Mouse (Mus musculus): ENCODE measurements around the gene Dnaaf3. TPM values are rescaled to one million over a fixed set of nuclear protein-coding genes. Genes with fewer than 3 reads are reported as not detected.
"Not testable (repeated sequence)": the region's sequence is repeated elsewhere in the genome, so short reads cannot be mapped to it uniquely, and the experiment has no call there.

The Dnaaf3 gene
- polyA plus RNA-seq (2012; rRNA removed) = 1.4 and 1.6 TPM in 2 replicates

DNA sequence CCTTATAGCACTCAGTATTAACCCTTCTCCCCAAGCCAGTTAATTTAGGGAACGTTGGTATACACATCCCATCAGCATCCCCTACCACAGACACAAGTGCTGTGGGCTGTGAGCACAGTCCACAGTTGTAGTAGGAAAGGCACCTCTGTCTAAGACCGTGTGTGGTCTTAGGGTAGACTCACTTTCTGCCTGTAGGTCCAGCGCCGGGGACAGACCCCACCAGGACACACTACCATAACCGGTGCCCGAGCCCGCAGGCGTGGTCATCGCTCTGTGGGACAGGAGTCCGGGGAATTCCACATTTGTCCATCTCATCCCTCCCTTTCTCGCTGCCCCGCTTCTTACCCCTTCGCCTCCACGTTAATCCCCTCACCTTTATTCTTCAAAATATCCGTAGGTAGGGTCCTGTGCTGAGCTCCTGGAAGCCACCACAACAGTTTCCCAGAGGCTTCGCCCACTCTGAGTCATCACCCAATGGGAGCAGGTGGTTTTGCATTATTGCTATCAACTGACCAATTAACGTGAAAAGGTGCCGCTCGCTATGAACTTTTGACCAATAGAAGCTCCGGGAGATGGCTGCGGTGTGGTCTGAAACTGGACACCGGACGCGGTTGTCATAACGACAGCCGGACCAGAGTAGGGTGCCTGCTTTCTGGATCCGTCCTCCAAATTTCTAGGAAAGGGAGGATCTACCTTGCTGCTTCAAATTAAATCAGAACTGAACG lies at the start of gene Dnaaf3:
Gene Dnaaf3, minus strand, starts transcription at position 449 of the 725 bp plus-strand sequence.
- no peak for DNase-seq (ENCODE audit: extremely low spot score in 1 of 2, low spot score in 1 of 2)

GRCm38 (mm10) chr7:4581481-4581880 lies 49.2 kb upstream of the Dnaaf3 start:
- DNase-seq (ENCODE audit: extremely low spot score in 1 of 2, low spot score in 1 of 2) = not testable (repeated sequence)

GRCm38 (mm10) chr7:4572361-4572760 lies 40.1 kb upstream of the Dnaaf3 start:
- DNase-seq (ENCODE audit: extremely low spot score in 1 of 2, low spot score in 1 of 2) = not testable (repeated sequence)

DNA sequence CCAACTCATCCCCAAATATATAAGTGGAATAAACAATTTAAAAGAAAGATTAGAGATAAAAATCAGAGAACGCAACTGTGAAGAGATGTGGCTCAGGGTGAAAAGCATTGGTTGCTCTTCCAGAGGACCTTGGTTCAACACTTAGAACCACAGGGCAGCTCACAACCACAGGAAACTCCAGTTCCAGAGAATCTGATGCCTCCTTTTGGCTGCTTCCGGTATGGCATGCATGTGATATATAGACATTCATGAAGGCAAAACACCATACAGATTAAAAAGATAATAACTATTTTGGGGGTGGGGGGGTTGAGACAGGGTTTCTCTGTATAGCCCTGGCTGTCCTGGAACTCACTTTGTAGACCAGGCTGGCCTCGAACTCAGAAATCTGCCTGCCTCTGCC lies 30.4 kb upstream of the Dnaaf3 start:
- no peak for DNase-seq (ENCODE audit: extremely low spot score in 1 of 2, low spot score in 1 of 2)

GRCm38 (mm10) chr7:4557167-4557560 lies 24.9 kb upstream of the Dnaaf3 start:
- DNase-seq (ENCODE audit: extremely low spot score in 1 of 2, low spot score in 1 of 2) = no peak

DNA sequence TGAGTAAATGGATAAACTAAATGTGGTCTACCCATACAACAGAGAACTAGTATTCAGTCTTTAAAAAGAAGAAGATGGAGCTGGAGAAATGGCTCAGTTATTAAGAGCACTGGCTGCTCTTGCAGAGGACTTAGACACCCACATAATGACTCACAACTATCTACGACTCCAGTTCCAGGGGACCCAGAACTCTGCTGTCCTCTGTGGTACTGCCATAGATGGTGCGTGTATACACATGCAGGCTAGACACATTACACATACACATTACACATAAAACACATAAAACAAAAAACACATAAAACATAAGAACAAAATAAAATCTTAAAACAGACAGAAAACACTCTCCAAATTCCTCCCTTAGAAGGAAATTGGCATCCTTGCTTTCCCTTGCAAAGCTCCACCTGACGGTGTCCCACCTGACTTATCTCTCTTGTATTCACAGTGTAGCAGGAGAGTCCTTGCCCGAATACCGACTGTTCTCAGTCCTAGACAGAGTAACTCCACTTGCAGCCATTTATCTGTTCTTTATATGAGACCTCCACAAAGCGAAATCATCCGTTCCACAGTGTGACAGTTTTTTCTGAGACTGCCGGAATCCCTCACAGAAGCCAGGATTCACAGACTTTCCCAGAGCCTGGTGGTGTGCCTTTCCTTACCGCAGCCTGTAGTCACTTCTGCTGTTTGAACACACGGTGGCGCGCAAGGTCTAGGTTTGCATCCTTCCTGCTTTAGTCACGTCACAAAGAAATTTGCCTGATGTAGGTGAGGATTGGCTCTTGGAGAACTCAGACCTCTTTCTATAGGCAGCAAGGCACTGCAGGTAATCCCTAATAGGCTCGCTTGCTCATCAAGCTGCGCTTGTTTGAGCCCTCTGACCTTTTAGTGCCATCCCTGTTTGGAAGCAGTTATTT lies 24.3 kb upstream of the Dnaaf3 start:
- DNase-seq (ENCODE audit: extremely low spot score in 1 of 2, low spot score in 1 of 2) = peak; percentile 61 to 87

DNA sequence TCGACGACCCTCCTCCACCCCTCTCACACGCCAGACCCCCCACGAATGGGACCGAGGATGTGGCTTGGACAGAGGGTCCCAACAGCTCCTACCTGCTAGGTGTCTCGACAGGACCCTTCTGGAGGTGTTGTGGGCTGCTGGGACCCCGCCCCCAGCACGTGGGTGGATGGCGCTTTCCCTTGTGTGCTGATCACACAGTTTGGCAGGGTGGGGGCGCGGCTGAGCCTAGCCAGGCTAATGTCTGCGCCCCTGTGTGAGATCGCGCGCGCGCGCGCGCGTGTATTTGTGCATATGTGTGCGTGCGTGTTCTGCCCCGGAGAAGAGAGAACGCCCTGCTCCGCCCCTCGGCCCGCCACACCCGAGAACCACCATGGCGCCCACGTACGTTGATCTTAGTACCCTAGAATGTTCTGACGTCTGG lies 15.0 kb upstream of the Dnaaf3 start, which contains the start of gene Syt5:
Gene Syt5, minus strand, starts transcription at position 321 of the 421 bp plus-strand sequence.
- peak; percentile 50 to 75 for DNase-seq (ENCODE audit: extremely low spot score in 1 of 2, low spot score in 1 of 2)

DNA sequence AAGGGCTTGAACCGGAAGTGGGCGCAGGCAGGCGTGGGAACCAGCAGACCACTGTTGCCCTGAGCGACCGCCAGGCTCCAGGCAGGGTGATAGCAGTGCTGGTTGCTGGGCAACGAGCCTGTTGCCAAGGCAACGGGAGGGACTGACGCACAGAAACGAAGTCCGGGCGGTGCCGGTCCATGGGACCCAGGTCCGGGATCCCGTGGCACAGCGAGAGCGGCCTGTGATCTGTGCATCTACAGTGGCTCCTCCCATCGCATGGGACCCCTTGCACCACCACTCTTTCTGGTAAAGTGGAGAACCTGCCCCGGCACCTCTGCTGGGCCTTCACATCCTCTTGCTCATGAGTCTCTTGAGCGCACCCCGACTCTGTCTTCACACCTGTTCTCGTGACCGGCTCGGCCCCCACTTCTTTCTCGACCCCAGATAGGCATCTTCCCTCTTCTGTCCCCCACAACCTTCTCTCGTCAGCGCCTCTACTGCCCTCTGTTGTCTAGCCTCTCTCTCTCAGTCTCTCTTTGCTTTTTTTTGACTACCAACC lies 14.4 kb upstream of the Dnaaf3 start:
- peak; percentile 95 to 97 for DNase-seq (ENCODE audit: extremely low spot score in 1 of 2, low spot score in 1 of 2)

GRCm38 (mm10) chr7:4546050-4546449 lies 13.8 kb upstream of the Dnaaf3 start:
- peak in 1 of 2 experiments; percentile 30 for DNase-seq (ENCODE audit: extremely low spot score in 1 of 2, low spot score in 1 of 2)

DNA sequence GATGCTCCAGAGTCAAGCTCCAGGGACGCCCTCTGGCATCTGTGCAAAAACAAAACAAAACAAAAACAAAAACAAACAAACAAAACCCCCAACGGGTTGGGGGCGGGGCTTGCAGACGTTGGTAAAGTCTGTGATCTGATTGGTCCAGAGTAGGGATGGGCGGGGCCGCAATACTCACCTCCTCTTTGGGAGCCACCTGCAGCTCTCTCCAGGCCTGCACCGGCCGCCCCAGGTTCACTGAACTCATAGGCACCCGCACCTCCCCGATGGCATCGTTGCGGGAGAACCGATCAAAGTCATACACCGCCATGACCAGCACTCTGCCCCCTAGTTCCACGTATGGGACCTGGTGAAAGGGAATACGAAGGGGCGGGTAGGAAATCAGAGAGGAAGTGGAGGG lies 9.8 kb upstream of the Dnaaf3 start:
- DNase-seq (ENCODE audit: extremely low spot score in 1 of 2, low spot score in 1 of 2) = no peak

GRCm38 (mm10) chr7:4541344-4541743 lies 9.1 kb upstream of the Dnaaf3 start:
- no peak for DNase-seq (ENCODE audit: extremely low spot score in 1 of 2, low spot score in 1 of 2)

DNA sequence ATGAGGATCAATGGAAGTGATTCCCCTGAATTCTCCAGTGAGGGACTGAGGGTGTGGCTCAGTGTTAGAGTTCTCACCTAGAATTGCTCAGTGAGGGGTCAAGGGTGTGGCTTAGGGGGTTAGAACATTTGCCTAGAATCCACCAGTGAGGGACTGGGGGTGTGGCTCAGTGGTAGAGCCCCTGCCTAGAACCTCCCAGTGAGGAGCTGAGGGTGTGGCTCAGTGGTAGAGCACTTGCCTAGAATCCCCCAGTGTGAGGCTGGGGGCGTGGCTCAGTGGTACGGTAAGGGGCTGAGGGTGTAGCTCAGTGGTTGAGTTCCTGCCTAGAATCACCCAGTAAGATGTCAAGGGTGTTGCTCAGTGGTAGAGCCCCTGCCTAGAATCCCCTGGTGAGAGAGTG lies 6.8 kb upstream of the Dnaaf3 start:
- no peak for DNase-seq (ENCODE audit: extremely low spot score in 1 of 2, low spot score in 1 of 2)

GRCm38 (mm10) chr7:4537181-4537580 lies 4.9 kb upstream of the Dnaaf3 start:
- no peak for DNase-seq (ENCODE audit: extremely low spot score in 1 of 2, low spot score in 1 of 2)

DNA sequence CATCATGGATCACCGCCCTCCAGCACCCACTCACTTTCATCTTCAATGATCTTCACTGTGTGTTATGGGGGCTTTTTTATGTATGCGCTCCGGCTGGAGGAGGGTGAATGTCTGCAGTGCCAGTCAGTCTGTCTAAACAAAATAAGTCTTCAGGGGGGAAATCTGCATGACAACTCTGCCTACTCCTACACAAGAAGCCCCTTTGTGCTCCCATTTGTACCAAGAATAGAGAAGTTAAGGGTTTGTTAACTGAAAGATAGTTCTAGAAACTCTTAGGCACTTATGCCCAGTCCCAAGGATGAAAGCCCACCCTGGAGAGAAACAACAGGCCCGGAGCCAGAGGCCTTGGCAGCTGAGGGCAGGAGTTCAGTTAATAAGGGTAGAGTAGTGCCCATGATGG lies 4.1 kb upstream of the Dnaaf3 start:
- DNase-seq (ENCODE audit: extremely low spot score in 1 of 2, low spot score in 1 of 2) = no peak

DNA sequence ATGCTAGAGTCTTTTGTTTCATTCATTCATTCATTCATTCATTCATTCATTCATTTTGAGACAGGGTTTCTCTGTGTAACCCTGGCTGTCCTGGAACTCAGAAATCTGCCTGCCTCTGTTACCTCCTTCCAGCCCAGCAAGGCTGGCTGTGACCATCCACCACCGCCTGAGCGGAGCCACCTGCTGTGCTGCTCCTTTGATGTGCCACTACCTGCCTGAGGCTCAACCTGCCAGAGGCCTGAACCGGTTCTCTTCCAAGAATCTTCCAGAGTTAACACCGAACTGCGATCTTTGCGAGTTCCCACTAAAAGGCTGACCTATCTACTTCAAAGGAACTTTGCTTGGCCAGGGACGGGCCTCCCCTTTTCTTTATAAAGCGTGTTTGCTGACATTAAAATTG lies 2.1 kb downstream of the Dnaaf3 start:
- DNase-seq (ENCODE audit: extremely low spot score in 1 of 2, low spot score in 1 of 2) = not testable (repeated sequence)

GRCm38 (mm10) chr7:4527302-4527689 lies 5.0 kb downstream of the Dnaaf3 start:
- DNase-seq (ENCODE audit: extremely low spot score in 1 of 2, low spot score in 1 of 2) = no peak

DNA sequence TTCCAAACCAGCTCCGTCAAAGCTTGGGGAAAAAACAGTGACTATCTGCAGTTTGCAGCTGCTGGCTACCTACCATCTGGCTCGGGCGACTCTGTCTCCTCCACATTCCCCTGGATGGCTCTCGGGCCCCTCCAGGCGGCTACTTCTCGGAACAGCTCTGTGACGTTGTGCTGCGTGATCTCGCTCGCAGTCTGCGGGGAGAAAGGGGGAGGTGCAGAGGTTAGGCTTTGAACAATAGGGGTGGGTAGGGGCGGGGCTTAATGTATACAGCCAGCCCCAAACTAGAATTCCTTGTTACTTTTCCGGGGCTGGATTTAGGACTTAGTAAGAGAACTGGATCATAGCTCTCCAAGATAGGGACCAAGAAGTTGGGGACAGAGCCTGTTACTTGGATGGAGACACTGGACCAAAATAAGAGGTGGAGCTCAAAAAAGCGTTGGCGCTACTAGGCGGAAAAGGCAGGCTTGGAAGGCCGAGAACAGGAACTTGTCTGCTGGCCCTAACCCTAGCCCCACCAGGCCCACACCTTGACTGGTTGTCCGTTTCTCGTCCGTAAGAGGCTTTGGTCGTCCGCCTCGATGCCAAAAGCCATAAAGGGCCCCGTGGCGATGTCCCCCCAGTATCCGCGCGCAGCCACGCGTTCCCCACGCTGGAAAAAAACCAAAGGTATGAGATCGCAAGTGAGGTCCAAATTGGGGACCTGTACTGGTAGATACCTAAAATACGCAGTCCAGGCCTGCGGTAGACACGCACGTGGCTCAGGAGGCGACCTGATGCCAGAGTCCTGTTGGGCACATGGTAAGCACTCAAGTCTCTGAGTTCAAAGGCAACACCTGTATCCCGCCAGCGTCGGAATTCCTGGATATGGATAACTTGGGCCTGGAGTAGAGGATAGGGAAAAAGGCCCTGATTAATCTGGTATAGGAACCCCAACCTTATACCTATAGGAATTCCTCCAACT lies 5.6 kb downstream of the Dnaaf3 start:
- peak in 1 of 2 experiments; percentile 79 for DNase-seq (ENCODE audit: extremely low spot score in 1 of 2, low spot score in 1 of 2)

- DNase-seq (ENCODE audit: extremely low spot score in 1 of 2, low spot score in 1 of 2) = peak in 1 of 2 experiments; percentile 60
Measured at GRCm38 (mm10) chr7:4524212-4524922, 7.9 kb downstream of the Dnaaf3 start, which contains the start of gene Tnni3. Gene Tnni3 (minus strand): TSS chr7:4524229.
